Mouse (Mus musculus) cerebellum, postnatal 4 days (tissue): Measurements from ENCODE around the gene Arhgdig.
"Not testable (repeated sequence)": the region's sequence is repeated elsewhere in the genome, so short reads cannot be mapped to it uniquely, and the experiment has no call there.

Source experiments
- DNase-seq, 2 experiments: peaks; one replicate each; pipeline ENCODE4 v3.0.0; 2022; ENCODE audit warnings: low spot score in 2 of 2, mixed read lengths in 1 of 2

Arhgdig gene

GRCm38 (mm10) chr17:26204766-26205165 lies 2.8 kb downstream of the Arhgdig start:
- no peak for DNase-seq

GRCm38 (mm10) chr17:26203321-26203811 lies 4.2 kb downstream of the Arhgdig start:
- no peak for DNase-seq

GRCm38 (mm10) chr17:26202737-26203136 lies 4.8 kb downstream of the Arhgdig start, which contains the start of gene Rgs11:
Rgs11 (plus strand) TSS chr17:26202951.
- DNase-seq: no peak

- no peak for DNase-seq
These were observed 5.6 kb downstream of the Arhgdig start for GRCm38 (mm10) chr17:26201998-26202397.

- DNase-seq: peak in 1 of 2 experiments; percentile 25
These were observed 6.5 kb downstream of the Arhgdig start for GRCm38 (mm10) chr17:26200831-26201705.

GRCm38 (mm10) chr17:26198892-26199291 lies 8.7 kb downstream of the Arhgdig start, which contains the start of gene Pdia2:
Pdia2 (minus strand) TSS chr17:26199087.
- no peak for DNase-seq

- no peak for DNase-seq
These were observed 14.9 kb downstream of the Arhgdig start for GRCm38 (mm10) chr17:26192481-26193190.

- DNase-seq: not testable (repeated sequence)
These were observed 16.1 kb downstream of the Arhgdig start for GRCm38 (mm10) chr17:26191486-26191885.

GRCm38 (mm10) chr17:26188091-26188805 lies 19.3 kb downstream of the Arhgdig start:
- DNase-seq: no peak

- DNase-seq: no peak
These were observed 20.0 kb downstream of the Arhgdig start for GRCm38 (mm10) chr17:26187592-26187991.

GRCm38 (mm10) chr17:26181179-26181578 lies 26.4 kb downstream of the Arhgdig start:
- no peak for DNase-seq

- DNase-seq: no peak
These were observed 29.0 kb downstream of the Arhgdig start for GRCm38 (mm10) chr17:26178611-26179010.

GRCm38 (mm10) chr17:26175248-26175647 lies 32.3 kb downstream of the Arhgdig start:
- DNase-seq: not testable (repeated sequence)

GRCm38 (mm10) chr17:26168039-26168438 lies 39.5 kb downstream of the Arhgdig start:
- no peak for DNase-seq

- no peak for DNase-seq
These were observed 44.9 kb downstream of the Arhgdig start for GRCm38 (mm10) chr17:26162736-26163135.

- no peak for DNase-seq
These were observed 55.5 kb downstream of the Arhgdig start for GRCm38 (mm10) chr17:26151886-26152630.
